Mouse (Mus musculus) c-Kit-positive CD71-positive TER-119-negative erythroid progenitor cells, embryonic 14.5 days (primary cell): ENCODE measurements at regions not wholly inside any gene's neighbourhood (a gene's known extent, or its start where the extent isn't known, plus 50 kb on each side); places are given as distances from the start of the nearest gene placed in this dataset.
A peak's percentile ranks its signal among the peaks of the same experiment; 100 is the strongest.

Experiments
- DNase-seq: peaks from one replicate; pipeline ENCODE4 v3.0.0-alpha.2; 2013; ENCODE audit warnings: low read depth

DNA sequence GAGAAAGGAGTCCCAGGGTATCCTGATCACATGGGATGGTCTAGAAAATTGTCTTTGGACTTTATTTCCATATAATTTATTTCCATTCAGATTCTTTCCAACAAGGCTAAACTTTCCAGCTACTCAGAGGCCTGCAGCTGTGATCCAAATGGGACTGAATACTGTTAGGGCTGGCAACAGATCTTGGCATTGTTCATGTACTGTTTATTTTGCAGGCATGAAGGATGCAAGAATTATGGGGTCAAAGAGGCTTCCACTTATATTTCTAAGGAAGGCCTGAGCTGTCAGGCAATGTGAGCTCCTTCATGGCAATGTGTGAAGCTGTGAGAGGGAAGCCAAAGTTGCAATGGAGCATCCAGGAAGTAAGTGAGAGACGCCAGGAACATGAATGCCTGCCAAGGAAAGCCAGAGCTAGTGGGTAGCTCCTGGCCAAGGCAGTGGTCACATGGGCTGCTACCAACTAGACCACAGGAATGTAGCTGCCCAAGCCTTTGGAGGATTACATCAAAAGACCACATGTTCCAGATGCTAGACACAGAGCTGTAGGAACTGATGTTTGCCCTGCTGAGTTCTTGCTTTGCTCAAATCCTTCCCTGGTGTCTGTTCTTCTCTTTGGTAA, 261.8 kb upstream of the Sox11 start:
- no peak for DNase-seq

DNA sequence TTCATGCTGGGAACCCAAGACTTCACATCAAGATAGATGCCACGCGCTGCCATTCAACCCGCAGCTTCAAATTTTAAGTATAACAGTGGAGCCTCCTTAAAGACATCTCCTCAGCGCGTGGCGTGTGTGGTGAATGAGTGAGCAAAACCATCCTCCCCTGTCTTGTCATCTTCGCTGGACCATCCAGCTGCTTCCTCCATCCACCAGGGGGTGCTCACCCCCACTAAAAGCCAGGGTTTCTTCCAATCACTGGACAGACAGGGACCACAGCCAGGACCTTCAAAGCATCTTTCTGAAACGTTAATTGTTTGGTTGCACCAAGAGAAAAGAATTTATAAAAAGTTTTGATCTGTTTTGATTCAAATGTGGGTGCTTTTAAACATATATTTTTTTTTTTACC, 256.8 kb upstream of the Sox11 start:
- peak; percentile 0 for DNase-seq

GRCm38 (mm10) chr12:27597878-27598277, 255.5 kb upstream of the Sox11 start:
- no peak for DNase-seq

- no peak for DNase-seq
Observed at GRCm38 (mm10) chr12:27597322-27597721, 254.9 kb upstream of the Sox11 start.

DNA sequence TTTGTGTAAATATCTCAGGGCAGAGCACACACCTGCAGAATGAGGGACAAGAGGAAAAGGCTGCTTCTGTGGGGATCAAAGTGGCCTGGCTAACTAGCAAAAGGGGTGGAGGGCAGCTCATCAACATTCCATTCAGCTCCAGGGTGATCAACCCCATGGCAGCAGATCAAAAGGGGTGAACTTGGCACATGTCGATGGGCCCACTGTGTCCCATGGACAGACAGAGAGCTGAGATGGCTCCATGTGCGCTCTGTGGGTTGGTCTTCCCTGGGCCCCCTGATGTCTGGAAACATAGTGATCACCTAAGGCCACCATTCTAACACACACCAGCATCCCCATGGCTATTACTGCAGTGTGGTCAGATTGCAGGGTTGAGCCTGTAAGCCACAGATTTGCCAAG, 253.2 kb upstream of the Sox11 start:
- no peak for DNase-seq

GRCm38 (mm10) chr12:27593436-27593835, 251.1 kb upstream of the Sox11 start:
- DNase-seq: no peak

- DNase-seq: no peak
Observed at GRCm38 (mm10) chr12:27576109-27576700, 233.8 kb upstream of the Sox11 start.

GRCm38 (mm10) chr12:27575629-27576028, 233.3 kb upstream of the Sox11 start:
- no peak for DNase-seq

DNA sequence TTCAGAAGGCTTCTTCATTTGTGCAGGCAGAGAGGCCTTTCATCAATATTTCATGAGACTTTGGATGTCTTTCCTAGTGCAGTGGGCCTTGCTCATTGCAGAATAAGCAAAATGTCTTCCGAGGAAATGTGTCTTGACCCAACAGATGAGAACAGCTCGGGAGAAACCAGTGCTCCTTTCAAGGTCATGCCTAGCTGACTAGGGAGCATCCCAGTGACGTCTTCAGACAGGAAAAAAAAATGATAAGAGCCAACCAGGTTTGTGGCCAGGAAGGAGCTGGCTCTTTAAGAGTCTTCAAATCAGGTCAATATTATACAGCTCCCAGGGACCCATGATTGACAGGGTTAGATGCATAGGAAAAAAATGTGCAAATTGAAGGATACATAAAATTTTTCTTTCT, 224.9 kb upstream of the Sox11 start:
- no peak for DNase-seq

DNA sequence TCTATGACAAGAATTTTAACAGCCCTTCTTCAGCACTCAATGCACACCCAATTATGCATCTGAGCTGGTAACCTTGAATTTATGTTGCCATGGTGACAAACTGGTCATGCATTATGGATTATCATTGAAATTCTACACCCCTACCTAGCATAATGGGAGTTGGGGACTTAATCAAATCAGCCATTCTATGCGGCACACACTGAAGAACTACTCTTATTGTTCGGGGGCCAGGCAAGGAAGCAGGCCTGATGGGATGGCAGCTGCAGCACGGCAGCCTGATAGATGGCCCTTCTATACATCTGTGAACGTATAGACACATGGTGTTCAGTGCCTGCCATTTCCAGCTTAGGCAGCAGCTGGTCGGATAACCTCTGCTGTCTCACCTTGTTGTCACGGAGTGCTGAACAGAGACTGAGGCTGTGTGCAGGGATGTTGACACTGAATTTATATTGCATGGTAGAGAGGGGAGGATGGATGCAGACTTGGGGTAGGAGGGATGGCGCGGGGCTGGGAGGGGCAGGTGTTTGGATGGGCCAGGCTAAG, 223.7 kb upstream of the Sox11 start:
- no peak for DNase-seq

- DNase-seq: no peak
Observed at GRCm38 (mm10) chr12:27564641-27565306, 222.4 kb upstream of the Sox11 start.

GRCm38 (mm10) chr12:27563900-27564299, 221.5 kb upstream of the Sox11 start:
- DNase-seq: no peak

- DNase-seq: no peak
Observed at GRCm38 (mm10) chr12:27552809-27553208, 210.4 kb upstream of the Sox11 start.

GRCm38 (mm10) chr12:27538210-27538609, 195.8 kb upstream of the Sox11 start:
- no peak for DNase-seq

DNA sequence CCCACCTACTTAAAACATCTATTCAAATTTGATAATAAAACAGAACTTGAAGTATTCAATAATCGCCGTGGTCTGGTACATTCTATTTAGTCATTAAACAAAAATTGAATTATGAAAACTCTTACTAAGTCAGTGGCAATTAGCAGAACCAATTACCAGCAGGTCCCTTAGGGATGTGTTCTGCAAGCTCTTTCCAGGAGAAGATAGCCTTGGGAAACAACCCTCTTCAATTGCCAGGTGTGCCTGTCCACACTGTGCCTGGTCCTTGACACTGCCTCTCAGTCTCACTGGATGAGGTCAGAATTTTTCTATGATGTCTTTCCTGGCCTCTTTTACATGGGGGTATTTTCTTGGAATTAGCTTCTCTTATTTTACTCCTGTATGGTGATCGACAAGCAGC, 195.1 kb upstream of the Sox11 start:
- no peak for DNase-seq

DNA sequence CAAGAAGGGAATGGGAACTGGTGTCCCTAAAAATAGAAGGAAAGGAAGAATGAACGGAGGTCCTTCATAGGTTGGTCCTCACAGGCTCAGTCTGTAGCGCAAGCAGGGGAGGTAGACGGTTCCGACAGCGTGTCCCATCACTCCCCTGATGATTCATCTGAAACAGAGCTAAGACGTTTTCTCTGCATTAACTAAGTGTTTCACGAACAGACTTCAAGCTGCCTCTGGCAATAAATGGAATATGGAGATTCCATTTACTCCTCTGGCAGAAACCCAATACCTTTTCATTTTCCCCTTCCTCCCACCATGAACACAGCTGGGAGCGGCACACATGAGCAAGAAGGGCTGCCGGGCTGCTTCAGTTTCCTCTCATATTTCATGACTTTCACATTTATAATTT, 194.6 kb upstream of the Sox11 start:
- no peak for DNase-seq

DNA sequence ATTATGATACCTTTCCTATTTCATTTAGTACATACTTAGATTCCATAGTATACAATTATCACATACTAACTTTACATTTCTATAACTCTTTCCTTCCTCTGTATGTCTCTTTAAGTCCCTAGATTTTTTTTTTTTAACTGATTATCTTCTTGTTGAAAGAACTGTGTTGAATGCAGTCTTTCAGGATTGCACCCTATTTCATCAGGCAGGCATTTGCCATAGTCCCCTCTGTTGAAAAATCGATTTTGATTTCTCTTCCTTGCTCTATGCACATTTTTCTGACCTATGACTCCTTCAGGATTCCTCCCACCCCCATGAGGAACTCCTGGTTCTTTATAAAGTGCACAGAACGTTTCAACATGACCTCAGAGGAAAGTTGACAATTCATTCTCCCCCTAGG, 183.2 kb upstream of the Sox11 start:
- no peak for DNase-seq

DNA sequence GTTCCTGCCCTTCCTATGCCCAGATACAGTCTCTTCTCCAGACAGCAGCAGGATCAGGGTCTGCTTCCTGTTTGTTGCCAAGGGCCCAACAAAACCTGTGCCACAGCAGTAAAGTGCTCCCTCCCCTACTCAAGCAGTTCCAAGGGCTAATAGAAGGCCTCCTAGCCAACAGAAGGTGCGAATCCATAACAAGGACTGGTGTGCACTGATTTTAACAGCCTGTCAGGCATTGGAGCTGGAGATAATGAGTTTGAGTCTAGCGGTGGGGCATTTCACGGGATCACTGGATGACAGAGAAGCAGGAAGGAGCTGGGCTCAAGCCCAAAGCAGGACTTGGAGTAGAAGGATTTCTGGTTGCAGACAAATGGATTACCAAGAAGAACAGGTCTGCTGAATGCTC, 170.9 kb upstream of the Sox11 start:
- no peak for DNase-seq

DNA sequence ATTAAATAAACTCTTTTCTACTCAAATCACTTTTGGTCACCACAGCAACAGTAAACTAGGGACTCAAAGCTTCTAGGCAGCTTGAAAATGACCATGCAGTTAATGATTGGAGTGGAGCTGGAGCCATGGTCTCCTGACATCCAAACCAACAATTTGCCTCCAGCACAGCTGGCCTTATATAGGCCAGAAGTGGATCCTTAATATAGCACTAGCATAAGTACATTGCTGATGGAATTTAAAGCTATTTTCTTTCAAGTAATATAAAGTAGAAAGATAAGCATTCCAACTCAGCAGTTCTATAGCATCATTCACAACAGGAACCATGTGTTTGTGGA, 165.8 kb upstream of the Sox11 start:
- DNase-seq: no peak

- DNase-seq: no peak
Observed at GRCm38 (mm10) chr12:27507523-27508225, 165.3 kb upstream of the Sox11 start.

DNA sequence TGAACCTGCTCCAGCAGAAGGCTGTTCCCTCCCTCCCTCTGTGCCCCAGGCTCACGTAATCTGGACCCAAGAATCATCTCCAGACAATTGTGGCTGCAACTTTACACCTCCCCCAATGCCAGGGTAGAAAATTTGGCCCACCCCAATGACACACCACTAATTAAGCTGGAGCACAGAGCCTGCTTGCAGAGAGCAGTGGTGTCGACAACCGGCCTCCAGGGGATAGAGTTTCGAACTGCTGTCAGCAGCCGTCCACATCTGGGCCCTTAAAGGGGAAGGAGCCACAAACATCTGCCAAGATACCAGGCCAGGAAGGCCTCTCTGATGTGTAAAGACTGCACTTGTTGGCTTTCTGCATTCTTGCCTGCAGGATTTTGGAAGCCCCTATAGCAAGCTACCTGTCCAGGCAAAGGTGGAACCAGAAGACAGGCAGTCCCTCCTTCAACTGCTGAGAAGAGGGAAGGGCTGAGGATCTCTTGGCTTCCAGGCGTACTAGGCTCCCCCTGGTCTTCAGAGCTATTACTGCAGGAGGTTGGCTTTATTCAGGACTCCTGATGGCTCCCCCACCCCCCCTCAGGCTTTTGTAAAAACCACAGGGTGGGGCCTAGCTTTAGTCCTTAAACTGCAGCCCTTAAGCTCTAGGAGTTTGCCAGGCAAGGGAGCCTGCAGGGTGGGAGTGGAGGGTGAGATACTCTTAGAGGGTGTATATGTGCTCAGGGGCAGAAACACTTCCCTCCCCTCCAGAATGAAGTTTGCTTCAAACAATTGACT, 160.5 kb upstream of the Sox11 start:
- DNase-seq: no peak

DNA sequence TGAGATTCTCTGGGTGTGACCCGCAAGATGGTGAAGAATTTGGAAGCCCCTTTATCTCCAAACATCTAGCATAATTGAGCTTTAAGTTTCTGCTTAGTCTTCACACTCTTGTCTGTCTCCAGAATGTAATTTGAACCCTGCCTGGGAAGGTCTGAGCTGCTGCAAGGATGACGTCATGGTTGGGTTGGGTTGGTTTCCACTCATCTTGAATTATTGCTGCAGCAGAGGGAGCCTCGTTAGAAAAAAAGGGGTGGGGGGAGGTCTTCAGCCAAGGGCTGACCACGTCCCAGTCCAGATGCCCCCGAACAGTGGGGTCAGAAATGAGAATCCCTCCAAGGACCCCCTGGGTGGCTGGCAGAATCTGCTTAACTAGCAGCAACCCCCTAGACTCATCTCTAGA, 158.1 kb upstream of the Sox11 start:
- DNase-seq: no peak
